8 mouse cellular contexts compared by ENCODE assay signal in genomic region chr5:116289897-116290296, GRCm38 (mm10). TPM values are rescaled to one million over a fixed set of nuclear protein-coding genes. Genes with fewer than 3 reads are reported as not detected.
DNase-seq lines count a peak whose midpoint lies in the region; ATAC-seq lines count a peak whose summit lies in the region.

No protein-coding gene starts in this region.

- H3K4me3 ChIP-seq in heart, embryonic 13.5 days, result peak overlapping the region; percentile 37
- no peak overlapping the region for H3K4me3 ChIP-seq in embryonic facial prominence, embryonic 15.5 days (replicated peaks)
- H3K4me3 ChIP-seq in limb, embryonic 13.5 days, result no peak overlapping the region; the same call in 1 of the 2 replicates

- H3K4me1 ChIP-seq in heart, embryonic 13.5 days, result peaks cover 27% of the 10 kb centered on the region
- peaks cover 27% of the 10 kb centered on the region for H3K4me1 ChIP-seq in embryonic facial prominence, embryonic 15.5 days
- peaks cover 38% of the 10 kb centered on the region for H3K4me1 ChIP-seq in limb, embryonic 13.5 days

- WGBS in heart, embryonic 13.5 days, result 5% methylated on average over 9 of the region's 9 CpGs
- 13% methylated on average over 9 of the region's 9 CpGs for WGBS in embryonic facial prominence, embryonic 15.5 days
- WGBS in limb, embryonic 13.5 days, result 11% methylated on average over 9 of the region's 9 CpGs

- no peaks in the 10 kb centered on the region for H3K27me3 ChIP-seq in heart, embryonic 13.5 days (replicated peaks)
- no peaks in the 10 kb centered on the region for H3K27me3 ChIP-seq in embryonic facial prominence, embryonic 15.5 days
- H3K27me3 ChIP-seq in limb, embryonic 13.5 days, result 0 out of 2 replicates have a peak, but pooled peaks cover 6% of the 10 kb centered on the region

- no peaks in the 10 kb centered on the region for H3K36me3 ChIP-seq in heart, embryonic 13.5 days
- no peaks in the 10 kb centered on the region for H3K36me3 ChIP-seq in embryonic facial prominence, embryonic 15.5 days
- H3K36me3 ChIP-seq in limb, embryonic 13.5 days, result no peaks in the 10 kb centered on the region

- H3K4me2 ChIP-seq in heart, embryonic 13.5 days, result peak overlapping the region; percentile 70
- peak overlapping the region; percentile 48 for H3K4me2 ChIP-seq in embryonic facial prominence, embryonic 15.5 days (replicated peaks)
- H3K4me2 ChIP-seq in limb, embryonic 13.5 days (replicated peaks), result peak overlapping the region; percentile 56

- H3K9ac ChIP-seq in heart, embryonic 13.5 days, result peak overlapping the region; percentile 4; the same call in 1 of the 2 replicates
- H3K9ac ChIP-seq in embryonic facial prominence, embryonic 15.5 days, result no peak overlapping the region
- H3K9ac ChIP-seq in limb, embryonic 13.5 days, result no peak overlapping the region

- peak overlapping the region; percentile 7; the same call in 1 of the 2 replicates for H3K27ac ChIP-seq in heart, embryonic 13.5 days (replicated peaks)
- no peak overlapping the region for H3K27ac ChIP-seq in embryonic facial prominence, embryonic 15.5 days (replicated peaks)
- no peak overlapping the region for H3K27ac ChIP-seq in limb, embryonic 13.5 days

- DNase-seq in heart, adult 18-20 months, result no peak
- peak; percentile 27 for DNase-seq in neural tube, embryonic 10.5 days (ENCODE audit: extremely low spot score, low spot score)
- DNase-seq in urinary bladder, postnatal 25 days (ENCODE audit: low spot score), result no peak
- DNase-seq in layer of hippocampus, postnatal 10 days (ENCODE audit: low spot score in 2 of 2), result no peak
- no peak for DNase-seq in urinary bladder, postnatal 4 days (ENCODE audit: low spot score in 2 of 2)

- no peak for ATAC-seq in heart, embryonic 13.5 days (ENCODE audit: extremely low read depth, insufficient number of reproducible peaks, low FRiP score, low TSS enrichment)
- no peak for ATAC-seq in embryonic facial prominence, embryonic 15.5 days (ENCODE audit: insufficient number of reproducible peaks, low FRiP score, low TSS enrichment, low read depth)
- 0 out of 2 replicates have a peak, but pooled peaks have one; percentile 9 for ATAC-seq in limb, embryonic 13.5 days (ENCODE audit: low FRiP score, low read depth)

- H3K9me3 ChIP-seq in heart, embryonic 13.5 days, result 0 out of 2 replicates have a peak, but pooled peaks cover 3% of the 10 kb centered on the region
- no peaks in the 10 kb centered on the region for H3K9me3 ChIP-seq in embryonic facial prominence, embryonic 15.5 days (replicated peaks)
- no peaks in the 10 kb centered on the region for H3K9me3 ChIP-seq in limb, embryonic 13.5 days

RNA-seq across cellular contexts. Expression of gene Ccdc60, which starts 1.1 kb away (rescaled TPM):
- 0.37 and 0.59 TPM in 2 replicates for polyA plus RNA-seq in heart, embryonic 13.5 days (2015; fragmentation: Nextera tagmentation; extraction: Ambion mirVana)
- under 1 TPM in 1 of 2 experiments, not detected in 1; 0.08 TPM for total RNA-seq in heart, adult 18-20 months (2021)
- polyA plus RNA-seq in embryonic facial prominence, embryonic 15.5 days (2015; fragmentation: Nextera tagmentation; extraction: Ambion mirVana), result 1.8 and 3.7 TPM in 2 replicates
- 1.4 and 1.7 TPM in 2 replicates for polyA plus RNA-seq in limb, embryonic 13.5 days (2015; fragmentation: Nextera tagmentation; extraction: Ambion mirVana)
- 1 to 10 TPM in 1 of 2 experiments, under 1 TPM in 1; 0.37 to 1.0 TPM for total RNA-seq in layer of hippocampus, postnatal 10 days (2021)
